Mouse (Mus musculus): ENCODE measurements around the gene Atf3. TPM values are rescaled to one million over a fixed set of nuclear protein-coding genes. Genes with fewer than 3 reads are reported as not detected.
A peak's percentile ranks its signal among the peaks of the same experiment; 100 is the strongest.

Gene Atf3
- polyA plus RNA-seq, 1 experiment from 2014 or later = 2.9 TPM

DNA sequence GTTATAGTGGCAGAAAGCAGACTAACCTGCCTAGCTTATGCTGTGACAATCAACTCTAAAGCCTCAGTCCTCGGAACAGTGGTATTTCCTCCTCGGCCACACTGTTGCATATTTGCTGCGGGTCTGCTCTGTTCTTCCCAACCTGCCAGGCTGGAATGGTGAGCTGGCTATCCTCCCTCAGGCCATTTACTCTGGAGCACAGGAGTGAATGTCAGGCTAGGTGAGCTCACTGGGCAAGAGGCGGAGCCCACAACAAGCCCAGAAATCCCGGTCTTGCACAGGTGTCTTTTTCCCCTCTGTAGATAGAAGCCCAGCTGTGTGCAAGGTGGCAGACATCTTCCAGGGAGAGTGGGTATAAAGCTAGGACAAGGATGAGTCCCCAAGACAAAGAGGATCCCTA, 13.0 kb downstream of the Atf3 start:
- no peaks in the 10 kb centered on the region for H3K36me3 ChIP-seq
- H3K9me3 ChIP-seq = no peaks in the 10 kb centered on the region
- WGBS = 59% methylated on average over 5 of the region's 5 CpGs
- no peak overlapping the region for H3K4me3 ChIP-seq
- no peak for ATAC-seq (ENCODE audit: insufficient number of reproducible peaks, insufficient read depth, low FRiP score, low TSS enrichment, low read depth)
- H3K27ac ChIP-seq = no peak overlapping the region
- no peak overlapping the region for H3K4me2 ChIP-seq
- no peaks in the 10 kb centered on the region for H3K4me1 ChIP-seq
- H3K27me3 ChIP-seq = no peaks in the 10 kb centered on the region
- no peak overlapping the region for H3K9ac ChIP-seq

DNA sequence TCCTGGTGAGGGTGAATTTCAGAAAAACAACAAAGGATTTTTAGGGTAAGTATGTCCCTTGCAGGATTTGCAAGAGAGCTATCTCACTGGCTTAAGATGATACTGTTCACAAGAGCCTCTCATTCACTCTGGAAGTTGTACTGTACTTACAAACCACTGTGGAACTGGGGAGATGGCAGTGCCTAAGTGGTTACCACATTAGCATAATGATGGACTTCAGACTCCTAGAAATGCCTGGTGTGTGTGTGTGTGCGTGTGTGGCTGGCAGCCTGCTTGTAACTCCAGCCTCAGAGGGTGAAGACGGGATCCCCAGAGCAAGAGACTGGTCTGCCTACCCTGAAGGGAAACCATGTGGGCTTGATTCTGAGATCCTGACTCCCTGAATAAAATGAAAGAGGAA, 14.3 kb downstream of the Atf3 start:
- Histone ChIP-seq H3K27ac (no peak overlapping the region), H3K27me3 (no peaks in the 10 kb centered on the region), H3K4me2 (no peak overlapping the region), H3K4me1 (no peaks in the 10 kb centered on the region), H3K9me3 (no peaks in the 10 kb centered on the region), H3K36me3 (no peaks in the 10 kb centered on the region), H3K9ac (no peak overlapping the region), H3K4me3 (no peak overlapping the region)
- no peak for ATAC-seq (ENCODE audit: insufficient number of reproducible peaks, insufficient read depth, low FRiP score, low TSS enrichment, low read depth)
- 54% methylated on average over 2 of the region's 2 CpGs for WGBS

DNA sequence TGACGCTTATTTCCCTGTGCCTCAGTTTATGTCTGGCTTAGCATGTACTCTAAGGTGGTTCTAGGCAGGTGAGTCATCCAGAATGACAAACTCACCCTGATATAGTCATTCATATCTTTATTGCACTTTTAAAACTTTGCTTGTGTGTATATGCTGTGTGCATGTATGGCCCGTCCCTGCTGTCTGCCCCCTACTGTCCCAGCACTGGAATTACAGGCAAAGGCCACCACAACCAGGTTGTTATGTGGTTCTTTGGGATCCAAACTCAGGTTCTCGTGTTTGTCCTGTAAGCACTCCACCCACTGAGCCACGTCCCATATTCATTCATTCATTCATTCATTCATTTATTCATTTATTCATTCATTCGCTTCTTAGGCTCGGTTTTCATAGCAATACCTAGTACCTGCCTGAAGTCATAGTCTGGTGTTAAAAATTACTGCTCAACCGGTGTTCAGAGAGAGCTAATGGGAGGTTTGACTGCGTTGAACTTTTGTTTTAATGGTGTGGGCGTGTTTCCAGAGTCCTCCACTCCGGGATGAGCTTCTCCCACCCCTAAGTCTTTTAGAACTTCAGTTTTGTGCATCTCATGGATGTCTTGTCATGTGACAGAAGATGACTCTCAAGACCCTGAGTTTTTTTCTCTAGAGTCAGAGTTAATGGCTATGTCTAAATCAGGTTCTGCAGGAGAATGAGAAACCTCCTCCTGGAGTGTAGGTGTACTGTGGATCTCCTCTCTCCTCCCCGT, 15.5 kb downstream of the Atf3 start:
- H3K27ac ChIP-seq = no peak overlapping the region
- no peaks in the 10 kb centered on the region for H3K9me3 ChIP-seq
- H3K4me2 ChIP-seq = no peak overlapping the region
- H3K36me3 ChIP-seq = no peaks in the 10 kb centered on the region
- H3K27me3 ChIP-seq = no peaks in the 10 kb centered on the region
- WGBS = 83% methylated on average over 11 of the region's 11 CpGs
- H3K9ac ChIP-seq = no peak overlapping the region
- H3K4me3 ChIP-seq = no peak overlapping the region
- ATAC-seq (ENCODE audit: insufficient number of reproducible peaks, insufficient read depth, low FRiP score, low TSS enrichment, low read depth) = no peak
- H3K4me1 ChIP-seq = no peaks in the 10 kb centered on the region

DNA sequence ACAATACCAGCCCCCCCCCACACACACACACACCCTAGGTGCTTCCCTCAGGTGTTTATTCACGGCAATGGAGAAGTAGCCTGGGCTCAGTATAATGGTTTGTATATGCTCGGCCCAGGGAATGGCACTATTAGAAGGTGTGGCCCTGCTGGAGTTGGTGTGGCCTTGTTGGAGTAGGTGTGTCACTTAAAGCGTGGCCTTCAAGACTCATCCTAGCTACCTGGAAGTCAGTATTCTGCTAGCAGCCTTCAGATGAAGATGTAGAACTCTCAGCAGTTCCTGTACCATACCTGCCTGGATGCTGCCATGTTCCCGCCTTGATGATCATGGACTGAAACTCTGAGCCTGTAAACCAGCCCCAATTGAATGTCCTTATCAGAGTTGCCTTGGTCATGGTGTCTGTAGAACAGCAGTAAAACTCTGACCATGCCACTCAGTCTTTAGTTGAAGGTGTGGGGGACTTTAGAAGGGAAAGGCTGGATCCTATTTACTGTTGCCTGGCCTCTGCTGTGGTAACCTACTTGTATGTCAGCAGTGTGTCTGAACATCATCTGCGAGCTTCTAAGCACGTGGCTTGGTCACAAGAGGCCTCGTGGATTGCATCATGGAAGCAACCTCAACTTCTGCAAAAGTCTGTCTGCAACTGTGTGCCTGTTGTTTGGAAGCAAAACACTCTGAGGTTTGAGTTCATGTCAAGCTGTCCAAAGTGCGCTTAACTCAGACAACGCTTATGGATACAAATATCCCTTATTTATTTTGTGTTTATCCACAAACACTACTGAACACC, 16.8 kb downstream of the Atf3 start:
- no peak overlapping the region for H3K9ac ChIP-seq
- no peaks in the 10 kb centered on the region for H3K27me3 ChIP-seq
- no peak overlapping the region for H3K4me3 ChIP-seq
- no peaks in the 10 kb centered on the region for H3K4me1 ChIP-seq
- ATAC-seq (ENCODE audit: insufficient number of reproducible peaks, insufficient read depth, low FRiP score, low TSS enrichment, low read depth) = no peak
- WGBS = 86% methylated on average over 9 of the region's 9 CpGs
- no peak overlapping the region for H3K4me2 ChIP-seq
- H3K36me3 ChIP-seq = no peaks in the 10 kb centered on the region
- H3K27ac ChIP-seq = no peak overlapping the region
- H3K9me3 ChIP-seq = no peaks in the 10 kb centered on the region

DNA sequence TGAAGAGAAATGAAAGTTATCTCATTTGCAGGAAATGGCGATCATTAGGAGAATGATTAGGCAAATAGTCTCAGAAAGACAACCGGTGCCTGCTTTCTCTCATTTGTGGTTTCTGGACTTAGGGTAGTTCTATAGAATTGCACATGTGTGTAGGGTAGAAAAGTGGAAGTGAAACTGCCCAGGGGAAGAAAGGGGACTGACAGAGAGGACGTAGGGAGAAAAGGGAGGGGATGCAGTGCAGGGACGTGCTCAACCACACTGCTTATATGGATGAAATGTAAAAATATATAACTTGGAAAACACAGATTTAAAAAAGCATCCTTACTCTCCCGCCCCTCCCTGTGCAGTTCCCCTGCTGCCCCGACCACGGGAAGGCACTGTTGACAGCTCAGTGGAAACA, 19.9 kb downstream of the Atf3 start:
- 67% methylated on average over 7 of the region's 7 CpGs for WGBS
- Histone ChIP-seq H3K9ac (no peak overlapping the region), H3K27me3 (no peaks in the 10 kb centered on the region), H3K4me3 (no peak overlapping the region), H3K4me2 (no peak overlapping the region), H3K9me3 (no peaks in the 10 kb centered on the region), H3K4me1 (0 out of 2 replicates have a peak, but pooled peaks cover 5% of the 10 kb centered on the region), H3K27ac (no peak overlapping the region), H3K36me3 (no peaks in the 10 kb centered on the region)
- ATAC-seq (ENCODE audit: insufficient number of reproducible peaks, insufficient read depth, low FRiP score, low TSS enrichment, low read depth) = no peak

DNA sequence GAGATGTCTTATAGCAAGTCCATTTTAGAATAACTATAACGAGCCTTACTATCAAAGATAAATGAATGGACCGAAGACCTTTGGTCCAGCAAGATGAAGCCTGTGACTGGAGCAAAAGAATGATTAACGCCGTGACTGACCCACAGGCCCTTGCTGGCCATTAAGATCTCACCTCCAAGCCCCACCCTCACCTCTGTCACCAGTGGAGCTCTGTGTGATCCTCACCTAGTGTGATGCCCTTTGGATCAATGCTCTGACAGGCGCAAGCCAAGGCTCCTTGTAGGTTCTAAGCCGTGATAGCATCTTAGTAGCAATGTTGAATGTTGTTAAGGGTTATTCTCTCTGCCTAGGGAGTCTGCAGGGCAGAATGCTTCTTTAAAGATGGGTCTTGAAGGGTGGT, 21.8 kb downstream of the Atf3 start:
- H3K9me3 ChIP-seq = no peaks in the 10 kb centered on the region
- H3K36me3 ChIP-seq = no peaks in the 10 kb centered on the region
- H3K27ac ChIP-seq = no peak overlapping the region
- H3K4me3 ChIP-seq = no peak overlapping the region
- 91% methylated on average over 6 of the region's 6 CpGs for WGBS
- no peak for ATAC-seq (ENCODE audit: insufficient number of reproducible peaks, insufficient read depth, low FRiP score, low TSS enrichment, low read depth)
- no peak overlapping the region for H3K4me2 ChIP-seq
- H3K4me1 ChIP-seq = 0 out of 2 replicates have a peak, but pooled peaks cover 5% of the 10 kb centered on the region
- peaks cover 11% of the 10 kb centered on the region for H3K27me3 ChIP-seq
- no peak overlapping the region for H3K9ac ChIP-seq

DNA sequence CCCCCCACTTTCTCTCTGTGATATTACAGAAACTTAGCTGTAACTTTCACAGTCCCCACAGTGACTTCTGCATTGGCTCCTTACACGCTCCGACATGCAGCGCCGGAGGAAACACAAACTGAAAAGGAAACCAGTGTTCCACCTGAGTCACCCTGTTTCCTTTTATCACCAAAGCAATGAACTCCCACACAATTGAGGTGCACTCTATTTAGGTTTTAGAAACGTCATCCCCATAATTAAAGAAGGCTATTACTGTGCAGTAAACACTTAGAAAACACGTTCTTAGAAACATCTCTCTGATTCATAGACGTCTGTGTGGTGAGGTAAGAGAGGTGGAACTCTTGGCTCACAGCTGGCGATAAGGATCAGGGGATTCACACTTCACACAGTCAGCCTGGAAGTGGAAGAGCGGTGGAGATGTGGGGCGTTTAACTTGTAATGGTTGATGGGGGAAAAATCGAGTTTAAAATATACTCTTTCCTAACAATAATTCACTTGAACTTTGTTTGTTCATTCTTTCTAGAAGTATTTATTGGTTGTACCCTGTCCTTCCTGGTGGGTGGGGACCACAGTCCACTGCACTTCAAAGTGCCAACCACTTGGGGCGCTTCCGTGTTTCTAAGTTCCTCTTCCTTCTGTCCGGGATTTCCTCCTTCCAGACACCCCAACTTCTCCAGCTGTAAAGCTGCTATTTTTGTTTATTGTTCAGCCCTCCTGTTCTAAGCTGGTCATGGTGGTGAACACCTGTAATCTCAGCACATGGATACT, 24.0 kb downstream of the Atf3 start:
- Histone ChIP-seq H3K9ac (no peak overlapping the region), H3K27ac (no peak overlapping the region), H3K9me3 (no peaks in the 10 kb centered on the region), H3K4me3 (no peak overlapping the region), H3K4me1 (0 out of 2 replicates have a peak, but pooled peaks cover 5% of the 10 kb centered on the region), H3K36me3 (no peaks in the 10 kb centered on the region), H3K4me2 (no peak overlapping the region), H3K27me3 (peaks cover 30% of the 10 kb centered on the region)
- ATAC-seq (ENCODE audit: insufficient number of reproducible peaks, insufficient read depth, low FRiP score, low TSS enrichment, low read depth) = no peak
- 44% methylated on average over 14 of the region's 14 CpGs for WGBS

DNA sequence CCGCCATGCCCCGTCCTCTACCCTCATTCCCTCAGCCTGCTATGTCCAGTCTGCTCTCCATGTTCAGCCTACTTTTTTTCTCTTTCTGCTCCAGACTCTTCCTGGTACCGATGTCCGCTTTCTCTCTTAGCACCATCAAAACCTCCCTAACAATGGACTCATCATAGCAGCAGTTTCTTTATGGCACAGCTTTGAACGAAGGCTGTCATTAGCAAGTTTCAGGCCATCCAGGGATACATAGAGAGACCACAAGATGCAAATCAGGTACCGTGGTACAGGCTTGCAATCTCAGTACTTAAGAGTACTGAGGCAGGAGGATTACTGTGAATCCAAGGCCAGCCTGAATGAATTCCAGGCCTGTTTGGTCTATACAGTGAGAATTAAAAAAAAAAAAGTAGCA, 25.1 kb downstream of the Atf3 start:
- Histone ChIP-seq H3K4me3 (no peak overlapping the region), H3K27me3 (peaks cover 39% of the 10 kb centered on the region), H3K9me3 (no peaks in the 10 kb centered on the region), H3K4me2 (no peak overlapping the region), H3K27ac (no peak overlapping the region), H3K4me1 (0 out of 2 replicates have a peak, but pooled peaks cover 5% of the 10 kb centered on the region), H3K36me3 (no peaks in the 10 kb centered on the region), H3K9ac (no peak overlapping the region)
- 86% methylated on average over 6 of the region's 6 CpGs for WGBS
- no peak for ATAC-seq (ENCODE audit: insufficient number of reproducible peaks, insufficient read depth, low FRiP score, low TSS enrichment, low read depth)

DNA sequence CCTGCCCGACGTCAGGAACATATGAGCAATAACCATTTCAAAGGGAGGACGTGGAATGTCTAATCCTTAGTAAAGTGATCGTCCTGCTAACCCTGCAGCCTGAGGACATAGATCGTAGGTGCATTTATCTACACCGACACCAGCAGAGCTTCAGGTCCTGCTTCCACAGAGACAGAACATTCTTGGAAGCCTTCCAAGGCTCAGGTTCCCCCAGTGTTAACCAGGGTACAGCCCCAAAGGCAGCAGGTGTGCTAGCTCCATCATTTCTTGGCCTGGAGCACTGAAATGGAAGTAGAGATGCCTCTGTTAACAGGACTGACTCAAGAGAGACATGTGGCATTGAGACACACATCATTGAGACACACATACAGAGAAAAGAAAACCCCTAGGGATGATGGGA, 25.6 kb downstream of the Atf3 start:
- Histone ChIP-seq H3K27ac (no peak overlapping the region), H3K27me3 (peaks cover 44% of the 10 kb centered on the region), H3K9ac (no peak overlapping the region), H3K36me3 (no peaks in the 10 kb centered on the region), H3K4me2 (no peak overlapping the region), H3K4me1 (0 out of 2 replicates have a peak, but pooled peaks cover 5% of the 10 kb centered on the region), H3K4me3 (no peak overlapping the region), H3K9me3 (no peaks in the 10 kb centered on the region)
- ATAC-seq (ENCODE audit: insufficient number of reproducible peaks, insufficient read depth, low FRiP score, low TSS enrichment, low read depth) = no peak; the same call in 1 of the 2 replicates
- WGBS = 50% methylated on average over 6 of the region's 6 CpGs

DNA sequence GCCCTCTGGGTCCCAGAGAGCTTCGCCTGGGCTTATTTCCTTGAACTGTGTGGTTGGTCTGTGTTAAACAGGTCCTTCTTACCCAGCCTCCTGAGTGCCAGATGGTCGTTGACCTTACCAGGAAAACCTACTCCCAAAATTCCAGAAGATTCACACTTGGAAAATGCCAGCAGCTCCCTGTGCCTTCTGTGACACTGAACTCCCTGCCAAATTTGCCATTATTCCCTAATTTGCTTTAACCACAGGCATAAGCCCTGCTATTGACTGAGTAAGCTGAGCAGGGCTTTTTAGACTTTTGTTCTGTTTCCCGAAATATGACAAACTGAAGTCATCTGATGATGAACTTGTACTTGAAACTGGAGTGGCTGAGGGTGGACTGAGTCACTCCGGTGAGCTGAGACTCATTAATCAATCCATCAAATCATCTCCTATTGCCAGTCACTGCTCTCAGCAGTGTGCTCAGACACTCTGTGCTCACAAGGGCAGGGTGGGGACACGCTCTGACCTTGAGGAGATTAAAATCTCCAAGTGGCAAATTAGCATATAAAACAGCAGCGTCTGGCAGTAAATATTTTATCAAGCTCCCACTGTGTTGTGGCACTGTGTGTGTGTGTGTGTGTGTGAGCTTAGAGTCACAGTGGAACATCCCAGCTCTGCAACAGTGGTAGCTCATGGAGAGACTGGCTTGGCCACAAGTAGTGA, 28.0 kb downstream of the Atf3 start:
- WGBS = 44% methylated on average over 6 of the region's 6 CpGs
- ATAC-seq (ENCODE audit: insufficient number of reproducible peaks, insufficient read depth, low FRiP score, low TSS enrichment, low read depth) = no peak

DNA sequence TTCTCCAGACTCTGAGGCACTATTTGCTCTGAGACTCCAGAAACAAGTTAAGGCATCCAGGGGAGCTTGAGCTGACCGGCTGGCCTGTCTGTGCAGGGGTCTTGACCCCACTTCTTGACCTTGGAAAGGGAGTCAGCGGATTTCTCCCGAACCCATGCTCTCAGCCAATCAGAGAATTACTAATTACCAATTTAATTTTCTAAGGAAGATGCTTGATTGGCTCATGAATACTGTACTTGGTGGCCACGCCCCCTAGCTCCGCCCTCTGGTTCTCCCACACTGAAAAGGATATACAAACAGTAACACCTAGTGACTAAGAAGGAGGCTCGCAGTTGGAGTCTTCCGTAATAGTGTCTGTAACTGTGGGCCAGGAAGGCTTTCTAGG, 31.5 kb downstream of the Atf3 start:
- Histone ChIP-seq H3K27me3 (peaks cover 92% of the 10 kb centered on the region), H3K9ac (no peak overlapping the region), H3K36me3 (no peaks in the 10 kb centered on the region), H3K9me3 (no peaks in the 10 kb centered on the region), H3K27ac (no peak overlapping the region), H3K4me3 (no peak overlapping the region), H3K4me1 (peaks cover 45% of the 10 kb centered on the region), H3K4me2 (peak overlapping the region; percentile 99)
- no peak for ATAC-seq (ENCODE audit: insufficient number of reproducible peaks, insufficient read depth, low FRiP score, low TSS enrichment, low read depth)
- 4% methylated on average over 7 of the region's 7 CpGs for WGBS

More for the DNA sequence above, 28.0 kb downstream of the Atf3 start:
- Histone ChIP-seq H3K36me3 (no peaks in the 10 kb centered on the region), H3K9ac (no peak overlapping the region), H3K27me3 (peaks cover 68% of the 10 kb centered on the region), H3K27ac (no peak overlapping the region), H3K4me1 (peaks cover 25% of the 10 kb centered on the region), H3K9me3 (no peaks in the 10 kb centered on the region), H3K4me2 (no peak overlapping the region), H3K4me3 (no peak overlapping the region)
